Mouse (Mus musculus) CD4-positive, CD25-positive, alpha-beta regulatory T cell, adult 2 months (primary cell): ENCODE data around the gene Nav2.

Source experiments
- DNase-seq: peaks from one replicate; pipeline ENCODE4 v3.0.0-alpha.2; 2012; ENCODE audit warnings: low read depth, low spot score

Gene Nav2

DNA sequence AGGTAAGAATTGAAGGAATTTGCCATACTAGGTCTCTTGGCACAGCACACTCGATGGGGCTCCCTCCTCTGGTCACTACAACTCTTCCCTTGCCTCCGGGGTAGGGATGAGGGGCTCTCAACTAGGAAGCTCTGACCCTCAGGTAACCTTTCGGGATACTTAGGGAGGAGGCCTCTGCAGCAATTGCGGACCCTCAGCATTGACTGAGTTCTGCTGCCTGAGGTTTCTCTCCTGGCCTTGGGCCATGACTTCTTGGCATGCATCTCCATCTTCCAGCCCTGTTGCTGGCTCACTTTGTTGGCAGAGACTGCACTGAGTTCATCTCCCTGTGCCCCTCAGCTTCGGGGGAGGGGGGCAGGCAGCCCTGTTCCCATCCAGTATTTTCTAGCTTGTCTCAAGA is 650.4 kb downstream of the Nav2 start:
- DNase-seq = no peak

DNA sequence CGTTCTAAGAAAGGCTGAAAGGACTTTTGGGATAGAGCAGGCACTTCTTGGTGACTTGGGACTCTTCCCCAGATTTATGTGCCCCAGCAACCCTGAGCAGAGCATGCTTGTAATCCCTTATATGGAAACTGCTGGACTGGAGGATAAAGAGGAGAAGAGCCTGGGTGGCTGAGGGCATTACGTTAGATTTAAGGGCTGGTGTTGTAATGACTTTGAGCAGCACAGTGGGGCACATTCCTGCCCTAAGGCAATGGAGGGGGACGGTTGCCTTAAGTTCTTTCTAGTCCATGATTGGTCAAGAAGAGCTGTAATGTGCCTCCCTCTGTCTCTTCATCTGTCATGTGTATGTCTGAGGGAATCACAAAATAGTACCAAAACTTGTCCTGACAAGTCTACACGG is 651.5 kb downstream of the Nav2 start:
- no peak for DNase-seq

DNA sequence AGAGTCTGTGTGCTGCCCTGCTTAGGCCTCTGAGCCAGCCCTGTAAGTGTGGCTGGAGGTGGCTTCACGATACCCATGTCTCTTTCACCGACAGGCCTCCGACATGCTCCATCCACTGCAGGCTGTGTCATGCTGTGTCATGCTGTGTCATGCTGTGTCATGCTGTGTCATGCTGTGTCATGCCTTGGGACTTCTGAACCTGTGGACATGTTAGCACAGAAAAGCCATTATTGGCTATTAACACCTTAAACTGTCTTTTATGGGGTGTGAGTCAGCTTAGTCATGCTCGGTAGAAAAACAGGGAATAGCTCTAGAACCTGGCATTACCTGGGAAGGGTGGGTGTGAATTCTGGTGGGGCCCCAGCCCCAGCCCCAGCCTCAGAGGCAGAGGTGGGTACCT is 653.9 kb downstream of the Nav2 start:
- DNase-seq = no peak

GRCm38 (mm10) chr7:49562851-49563250 is 654.3 kb downstream of the Nav2 start:
- no peak for DNase-seq

GRCm38 (mm10) chr7:49565084-49565483 is 656.6 kb downstream of the Nav2 start:
- no peak for DNase-seq

GRCm38 (mm10) chr7:49565798-49566197 is 657.3 kb downstream of the Nav2 start:
- DNase-seq = no peak

DNA sequence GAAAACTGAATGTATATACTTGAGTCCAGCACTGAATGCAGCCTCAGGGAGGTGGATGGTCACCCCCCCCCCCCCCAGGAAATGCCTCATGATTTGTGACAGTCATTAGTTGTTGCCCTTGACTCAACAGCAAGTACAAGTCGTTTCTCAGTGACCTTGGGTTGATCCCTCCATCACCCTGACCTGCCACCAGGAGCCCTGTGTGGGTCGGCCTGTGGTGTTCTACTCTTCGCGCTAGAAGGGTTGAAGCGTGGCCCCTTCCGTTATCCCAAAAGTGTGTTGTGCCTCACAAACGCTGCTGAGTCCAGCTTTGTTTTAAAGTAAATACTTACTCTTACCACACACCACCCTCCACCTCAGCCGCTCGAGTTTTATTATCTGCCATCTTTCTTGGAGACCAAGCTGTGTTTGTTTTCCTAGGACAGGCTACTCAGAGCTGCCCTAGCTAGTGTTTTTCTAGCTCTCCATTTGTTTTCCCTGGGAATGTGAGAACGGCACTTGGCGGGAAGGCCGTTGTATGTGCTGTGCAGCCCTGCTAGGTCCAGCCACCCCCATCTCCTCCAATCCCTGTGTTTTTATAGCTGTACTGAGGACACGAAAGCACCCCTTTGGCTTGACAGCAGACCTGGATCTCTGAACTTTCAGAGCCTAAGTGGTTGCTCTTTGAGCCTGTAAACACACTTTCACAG is 659.0 kb downstream of the Nav2 start:
- DNase-seq = no peak

DNA sequence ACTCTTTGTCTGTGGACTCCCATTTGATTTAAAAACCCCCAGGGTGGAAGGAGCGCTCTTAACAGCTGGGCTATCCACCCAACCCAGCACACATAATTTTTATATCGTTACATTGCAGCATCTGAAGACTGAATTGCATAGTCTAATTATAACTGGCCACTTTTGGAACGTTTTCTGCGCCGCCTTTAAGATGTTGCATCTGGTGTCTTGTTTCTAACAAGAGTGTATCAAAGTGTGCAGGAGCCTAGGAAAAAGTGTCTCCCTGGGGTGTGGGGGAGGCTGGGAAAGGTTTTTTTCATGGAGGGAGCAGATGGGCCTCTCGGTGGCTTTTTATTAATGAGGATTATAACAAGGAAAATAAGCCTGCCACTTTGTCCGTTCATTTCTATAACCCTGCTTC is 661.1 kb downstream of the Nav2 start:
- DNase-seq = no peak

- DNase-seq = no peak
These were observed 663.1 kb downstream of the Nav2 start for GRCm38 (mm10) chr7:49571606-49572005.

GRCm38 (mm10) chr7:49575226-49575625 is 666.7 kb downstream of the Nav2 start:
- no peak for DNase-seq

GRCm38 (mm10) chr7:49577096-49577495 is 668.6 kb downstream of the Nav2 start:
- no peak for DNase-seq

DNA sequence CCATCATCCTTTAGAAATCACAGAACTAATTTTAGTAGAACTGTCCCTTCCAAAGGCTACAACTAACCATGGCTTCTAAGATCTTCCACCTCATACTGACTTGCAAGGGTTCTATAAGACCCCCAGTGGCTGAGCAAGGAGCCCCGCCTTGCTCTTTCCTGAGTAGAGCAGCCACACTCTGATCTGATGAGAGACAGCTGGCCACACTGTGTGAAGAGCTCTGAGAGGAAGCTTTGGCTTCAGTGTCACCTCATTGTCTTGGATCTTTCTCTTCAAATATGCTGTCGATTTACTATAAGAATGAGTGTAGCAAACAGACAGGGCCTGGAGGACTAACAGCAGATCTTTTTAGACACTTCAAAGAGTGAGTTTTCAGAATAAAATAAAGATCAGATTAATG is 673.4 kb downstream of the Nav2 start:
- DNase-seq = no peak

- no peak for DNase-seq
These were observed 674.0 kb downstream of the Nav2 start for GRCm38 (mm10) chr7:49582551-49582950.

DNA sequence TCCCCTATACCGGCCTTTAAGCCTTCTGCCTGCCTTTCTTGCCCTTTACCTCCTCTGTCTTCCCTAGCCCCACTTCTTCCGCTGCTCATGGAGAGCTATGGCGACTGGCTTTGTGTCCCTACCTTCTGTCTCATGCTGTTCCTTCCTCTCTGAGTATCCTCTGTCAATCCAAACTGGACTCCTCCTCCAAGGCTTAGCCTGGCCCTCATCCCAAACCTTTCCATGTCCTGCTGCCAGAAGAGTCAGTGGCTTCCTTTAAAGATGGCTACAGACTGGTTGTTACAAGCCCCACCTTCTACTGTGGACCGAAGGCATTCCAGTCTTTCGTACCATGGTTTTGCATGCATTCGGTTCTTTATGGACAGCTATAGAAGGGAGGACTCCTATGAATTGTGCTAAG is 674.7 kb downstream of the Nav2 start:
- DNase-seq = no peak

GRCm38 (mm10) chr7:49586530-49587120 is 678.1 kb downstream of the Nav2 start:
- no peak for DNase-seq

DNA sequence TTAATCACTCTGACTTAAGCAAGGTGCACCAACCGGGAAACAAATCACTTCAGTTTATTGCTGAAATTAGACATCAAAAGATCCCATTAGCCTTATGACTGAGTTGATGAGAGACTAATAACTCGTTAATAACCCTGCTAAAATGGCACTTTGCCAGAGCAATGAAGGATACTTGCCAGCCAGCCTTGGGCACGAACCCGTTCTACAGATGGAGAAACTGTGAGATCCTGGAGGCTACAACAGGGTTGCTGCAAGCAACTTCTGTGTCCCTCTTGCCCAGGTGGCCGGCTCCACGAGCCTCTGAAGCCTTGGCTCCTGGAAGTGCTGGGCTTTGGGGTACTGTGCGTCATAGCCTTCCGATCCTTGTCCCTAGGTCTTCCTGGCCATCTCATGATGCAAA is 681.1 kb downstream of the Nav2 start:
- no peak for DNase-seq

DNA sequence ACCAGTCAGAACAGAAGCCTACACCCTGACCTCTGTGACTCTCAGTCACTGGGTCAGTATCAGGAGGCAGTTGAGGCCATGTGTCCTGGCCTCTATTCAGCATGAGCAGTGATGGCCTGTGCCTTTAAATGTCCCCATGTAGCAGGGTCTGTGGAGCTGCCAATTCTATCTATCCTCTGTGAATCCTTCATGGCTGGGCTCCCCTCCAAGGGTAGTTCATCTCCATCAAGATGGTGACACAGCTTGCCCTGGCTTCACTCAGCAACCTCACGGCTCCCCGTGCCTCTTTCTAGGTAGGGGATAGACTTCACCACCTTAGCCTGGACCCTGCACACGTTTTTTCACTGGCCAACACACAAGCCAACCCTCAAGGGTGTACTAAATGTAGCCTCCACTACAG is 689.3 kb downstream of the Nav2 start:
- DNase-seq = no peak

DNA sequence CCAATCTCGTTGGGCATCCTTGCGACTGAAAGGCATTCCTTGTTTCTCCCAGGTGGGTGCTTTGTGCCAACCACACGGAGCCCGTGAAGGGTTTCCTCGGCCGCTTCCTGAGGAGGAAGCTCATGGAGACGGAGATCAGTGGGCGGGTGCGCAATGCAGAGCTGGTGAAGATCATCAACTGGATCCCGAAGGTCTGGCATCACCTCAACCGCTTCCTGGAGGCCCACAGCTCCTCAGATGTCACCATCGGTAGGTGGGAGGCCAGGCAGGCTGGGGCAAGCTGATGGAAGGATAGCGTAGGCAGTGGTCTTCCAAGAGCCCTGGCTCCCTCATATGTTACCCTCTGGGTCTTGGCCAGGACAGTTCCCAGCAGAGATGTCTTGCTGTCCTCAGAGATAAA is 689.7 kb downstream of the Nav2 start:
- DNase-seq = no peak

GRCm38 (mm10) chr7:49599950-49600349 is 691.4 kb downstream of the Nav2 start:
- no peak for DNase-seq

DNA sequence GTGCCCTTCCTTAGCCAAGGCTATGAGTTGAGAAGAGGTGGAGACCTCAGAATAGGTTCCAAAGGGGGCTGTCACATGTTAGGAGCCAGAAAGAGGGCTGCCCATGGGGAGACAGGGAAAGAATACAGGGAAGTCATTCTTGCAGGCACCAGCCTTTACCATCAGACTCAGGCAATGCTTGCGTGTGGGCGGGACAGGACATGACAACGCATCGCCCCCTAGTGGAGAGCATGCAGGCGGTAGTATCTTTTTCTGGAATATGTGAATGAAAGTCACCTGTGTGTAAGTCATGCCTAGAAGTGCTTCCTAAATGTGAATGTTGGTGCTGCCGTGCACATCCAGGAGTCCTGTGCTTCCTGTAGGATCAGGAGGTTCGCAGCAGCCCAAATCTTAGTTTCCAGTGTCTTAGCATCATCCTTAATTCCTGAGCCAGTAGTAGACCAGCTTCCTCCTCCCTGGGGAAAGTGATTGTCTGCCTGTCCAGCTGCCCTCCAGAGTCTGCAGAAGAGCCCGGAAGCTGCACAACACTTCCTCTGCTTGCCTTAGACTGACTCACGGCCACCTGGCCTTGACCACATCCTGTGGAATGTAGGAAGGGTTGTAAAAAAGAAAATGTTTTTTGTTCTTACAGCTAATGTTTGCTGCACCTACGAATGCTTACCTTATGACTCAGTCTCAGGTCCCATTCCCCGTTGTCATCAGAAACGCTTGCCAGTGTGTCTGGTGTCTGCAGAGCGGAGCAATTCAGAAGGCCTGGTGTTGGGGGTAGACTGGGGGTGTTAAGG is 692.9 kb downstream of the Nav2 start:
- DNase-seq = peak; percentile 90

DNA sequence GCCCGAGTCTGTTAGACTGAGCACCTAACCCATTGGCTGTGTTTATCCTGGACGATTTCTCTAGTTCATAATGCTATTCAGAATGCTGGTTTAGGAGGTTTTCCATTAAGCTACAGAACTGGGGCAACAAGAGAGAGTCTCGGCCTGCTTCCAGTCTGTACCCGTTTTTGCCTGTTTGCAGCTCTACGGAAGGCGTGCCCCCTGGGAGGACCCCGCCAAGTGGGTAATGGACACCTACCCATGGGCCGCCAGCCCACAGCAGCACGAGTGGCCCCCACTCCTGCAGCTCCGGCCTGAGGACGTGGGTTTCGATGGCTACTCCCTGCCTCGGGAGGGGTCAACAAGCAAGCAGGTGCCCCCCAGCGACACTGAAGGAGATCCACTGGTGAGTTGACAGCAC is 695.7 kb downstream of the Nav2 start:
- DNase-seq = no peak

DNA sequence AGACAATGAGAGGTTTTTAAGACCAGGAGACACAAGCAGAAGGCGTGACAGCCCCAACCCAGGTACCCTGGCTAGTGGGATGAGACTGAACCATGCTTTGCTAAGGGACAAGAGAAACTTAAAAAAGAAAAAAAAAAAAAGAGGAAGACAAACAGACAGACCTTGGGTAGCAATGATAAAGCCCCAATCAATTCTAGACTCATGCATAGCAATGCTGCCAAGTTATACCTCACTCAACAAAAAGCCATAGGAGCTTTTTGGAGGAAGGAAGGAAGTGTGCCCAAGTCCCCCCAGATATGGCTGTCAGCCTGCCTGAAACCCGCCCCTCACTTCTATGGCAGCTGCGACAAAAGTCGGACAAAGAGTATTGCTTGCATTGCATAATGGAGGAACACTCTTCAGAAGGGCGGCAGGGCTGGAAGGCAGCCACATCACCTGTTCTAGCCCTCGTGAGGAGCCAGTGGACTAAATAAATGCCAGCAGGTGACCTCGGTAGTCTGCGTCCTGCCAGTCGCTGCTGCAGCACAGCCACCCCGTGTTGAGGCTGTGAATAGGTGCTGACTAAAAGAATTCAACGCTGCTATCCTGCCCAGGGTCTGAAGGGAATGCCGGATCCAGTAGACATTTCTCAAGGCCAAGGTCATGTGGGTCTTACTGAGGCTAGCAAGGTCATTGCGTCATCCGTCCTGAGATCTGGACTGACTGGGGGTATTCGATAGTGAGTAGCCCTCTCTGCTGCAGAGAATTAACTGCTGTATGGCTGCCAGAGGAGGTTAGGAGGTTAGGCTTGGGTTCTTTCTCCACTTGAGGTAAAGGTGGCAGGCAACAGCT is 696.7 kb downstream of the Nav2 start:
- no peak for DNase-seq
